Mouse (Mus musculus) lung, embryonic 15.5 days (tissue): ENCODE results near the gene Mrps10. TPM values are rescaled to one million over a fixed set of nuclear protein-coding genes. Genes with fewer than 3 reads are reported as not detected.
"Not testable (repeated sequence)": the region's sequence is repeated elsewhere in the genome, so short reads cannot be mapped to it uniquely, and the experiment has no call there.

ENCODE experiments used
- ATAC-seq: fragments of 200-750 bp; cut with Nextera tagmentation; 2 replicates; pipeline ENCODE4 v1.8.0; 2017; ENCODE audit warnings: moderate number of reproducible peaks, borderline replicate concordance; ENCODE audit not compliant: low FRiP score, low TSS enrichment; ENCODE audit errors: extremely low read depth
- H3K27ac ChIP-seq: fragments of 300-500 bp; sonication (generic); 2 replicates; pipeline ENCODE4 v1.5.1; 2015; ENCODE audit warnings: moderate library complexity, mild to moderate bottlenecking, inconsistent platforms
- H3K27me3 ChIP-seq: fragments of 300-500 bp; sonication (generic); 2 replicates; pipeline ENCODE4 v1.6.1; 2015; ENCODE audit warnings: inconsistent platforms
- H3K36me3 ChIP-seq: fragments of 300-500 bp; sonication (generic); 2 replicates; pipeline ENCODE4 v1.6.1; 2015; ENCODE audit warnings: inconsistent platforms
- H3K4me1 ChIP-seq: fragments of 300-500 bp; sonication (generic); 2 replicates; pipeline ENCODE4 v1.6.1; 2015; ENCODE audit warnings: inconsistent platforms
- H3K4me2 ChIP-seq: fragments of 300-500 bp; sonication (generic); 2 replicates; pipeline ENCODE4 v1.6.1; 2015; ENCODE audit warnings: inconsistent platforms, mild to moderate bottlenecking, moderate library complexity
- H3K4me3 ChIP-seq: fragments of 300-500 bp; sonication (generic); 2 replicates; pipeline ENCODE4 v1.5.1; 2015; ENCODE audit warnings: mild to moderate bottlenecking, inconsistent platforms
- H3K9ac ChIP-seq: fragments of 300-500 bp; sonication (generic); 2 replicates; pipeline ENCODE4 v1.6.1; 2015; ENCODE audit warnings: inconsistent platforms
- H3K9me3 ChIP-seq: fragments of 300-500 bp; sonication (generic); 2 replicates; pipeline ENCODE4 v1.6.1; 2016; ENCODE audit warnings: inconsistent platforms
- WGBS: fragments of 180-500 bp; shearing (Covaris S2); methylation state at CpG from one replicate; pipeline ENCODE4 v1.1.7; 2015; 5-methylcytosine and 5-hydroxymethylcytosine counted together
- polyA plus RNA-seq: library from polyadenylated mRNA; unstranded; fragments of >200 nt; fragmentation: Nextera tagmentation; extraction: Ambion mirVana; gene quantifications from 2 replicates; pipeline ENCODE4 v1.2.1, GENCODE M21; 2015

Gene Mrps10
- polyA plus RNA-seq: 78.2 and 79.2 TPM in 2 replicates

GRCm38 (mm10) chr17:47368401-47369086 lies at the start of gene Mrps10:
Gene Mrps10, plus strand, starts transcription at chr17:47368887.
- 0 out of 2 replicates have a peak within 1 kb of the TSS, but pooled peaks have one; percentile 12 for H3K27ac ChIP-seq
- WGBS: 3% methylated on average over 35 of the region's 35 CpGs
- H3K9ac ChIP-seq: peak within 1 kb of the TSS; percentile 43
- peaks cover 13% of the 10 kb centered on the region for H3K36me3 ChIP-seq
- peak within 1 kb of the TSS; percentile 82 for H3K4me3 ChIP-seq
- H3K9me3 ChIP-seq: no peaks in the 10 kb centered on the region
- 0 out of 2 replicates have a peak, but pooled peaks cover 5% of the 10 kb centered on the region for H3K27me3 ChIP-seq
- peak; percentile 86 for ATAC-seq
- peaks cover 8% of the 10 kb centered on the region; the same call in 1 of the 2 replicates for H3K4me1 ChIP-seq
- H3K4me2 ChIP-seq: peak within 1 kb of the TSS; percentile 75

- Histone ChIP-seq H3K9me3 (no peaks in the 10 kb centered on the region), H3K9ac (no peak overlapping the region), H3K27ac (no peak overlapping the region), H3K4me2 (no peak overlapping the region), H3K36me3 (peaks cover 49% of the 10 kb centered on the region), H3K4me3 (no peak overlapping the region), H3K4me1 (no peaks in the 10 kb centered on the region), H3K27me3 (no peaks in the 10 kb centered on the region)
- no peak for ATAC-seq
- WGBS: 73% methylated on average over 20 of the region's 20 CpGs
Observed at GRCm38 (mm10) chr17:47318972-47319625, 49.6 kb upstream of the Mrps10 start.

DNA sequence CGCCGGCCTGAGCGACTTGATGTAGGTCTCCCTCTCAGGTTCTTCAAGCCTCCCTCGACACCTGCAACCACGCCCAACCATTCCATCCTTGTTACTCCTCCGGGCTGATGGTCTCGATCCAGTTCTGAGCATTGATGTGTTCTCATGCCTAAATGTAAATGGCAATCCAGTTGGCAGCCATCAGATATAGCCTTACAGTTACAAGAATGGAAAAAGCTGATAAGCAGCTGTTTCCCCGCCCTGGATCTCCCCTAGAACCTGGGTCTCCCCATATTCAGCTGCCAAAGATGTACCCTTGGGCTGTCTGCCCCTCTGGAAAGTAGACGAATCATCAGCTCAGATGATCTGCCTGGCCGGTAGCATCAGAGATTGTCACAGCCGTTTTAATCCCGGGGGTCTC lies 48.9 kb upstream of the Mrps10 start:
- no peak for ATAC-seq
- H3K36me3 ChIP-seq: peaks cover 46% of the 10 kb centered on the region

GRCm38 (mm10) chr17:47322128-47322990 lies 46.3 kb upstream of the Mrps10 start:
- peaks cover 52% of the 10 kb centered on the region for H3K36me3 ChIP-seq
- no peaks in the 10 kb centered on the region for H3K9me3 ChIP-seq
- no peak overlapping the region for H3K4me2 ChIP-seq
- no peak overlapping the region for H3K4me3 ChIP-seq
- H3K27me3 ChIP-seq: no peaks in the 10 kb centered on the region
- WGBS: 78% methylated on average over 22 of the region's 22 CpGs
- ATAC-seq: 0 out of 2 replicates have a peak, but pooled peaks have one; percentile 27
- no peaks in the 10 kb centered on the region for H3K4me1 ChIP-seq
- no peak overlapping the region for H3K9ac ChIP-seq
- H3K27ac ChIP-seq: no peak overlapping the region

More for the DNA sequence above, 48.9 kb upstream of the Mrps10 start:
- Histone ChIP-seq H3K27me3 (no peaks in the 10 kb centered on the region), H3K9me3 (no peaks in the 10 kb centered on the region), H3K4me1 (no peaks in the 10 kb centered on the region), H3K27ac (no peak overlapping the region), H3K4me3 (no peak overlapping the region), H3K9ac (no peak overlapping the region), H3K4me2 (no peak overlapping the region)
- WGBS: 86% methylated on average over 12 of the region's 12 CpGs

DNA sequence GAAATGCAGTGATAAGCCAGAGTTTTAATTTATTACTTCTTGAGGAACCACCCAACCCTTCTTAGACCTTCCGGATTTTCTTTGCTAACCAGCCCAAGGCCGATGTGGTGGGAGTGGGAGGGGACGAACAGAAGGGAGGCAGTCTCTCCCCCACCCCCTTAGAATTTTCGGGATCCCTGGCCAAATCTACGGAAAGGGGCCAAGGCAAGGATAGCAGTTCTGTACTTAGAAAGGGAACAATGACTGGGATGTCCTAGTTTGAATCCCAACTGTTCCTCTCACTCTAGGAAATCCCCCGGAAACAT lies 45.7 kb upstream of the Mrps10 start:
- peaks cover 52% of the 10 kb centered on the region for H3K36me3 ChIP-seq
- no peak overlapping the region for H3K27ac ChIP-seq
- no peak overlapping the region for H3K9ac ChIP-seq
- no peaks in the 10 kb centered on the region for H3K9me3 ChIP-seq
- no peak for ATAC-seq
- H3K4me3 ChIP-seq: no peak overlapping the region
- H3K4me1 ChIP-seq: no peaks in the 10 kb centered on the region
- no peak overlapping the region for H3K4me2 ChIP-seq
- 74% methylated on average over 6 of the region's 6 CpGs for WGBS
- no peaks in the 10 kb centered on the region for H3K27me3 ChIP-seq

DNA sequence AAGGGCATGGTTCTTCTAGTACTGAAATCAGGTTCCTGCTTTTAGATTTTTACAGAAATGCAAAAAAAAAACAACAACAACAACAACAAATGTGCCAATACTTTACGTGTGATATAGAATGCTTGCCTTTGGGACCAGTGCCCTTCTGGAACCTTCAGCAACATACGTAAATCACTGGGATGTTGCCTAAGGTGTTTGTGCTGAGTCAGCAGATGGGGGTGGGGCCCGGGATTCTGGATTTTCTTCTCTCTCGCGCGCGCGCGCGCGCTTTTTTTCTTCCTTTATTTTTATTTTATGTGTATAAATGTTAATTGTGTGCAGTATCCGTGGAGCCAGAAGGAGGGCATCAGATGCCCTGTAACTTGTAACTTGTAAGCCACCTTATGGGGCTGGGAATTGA lies 41.1 kb upstream of the Mrps10 start:
- WGBS: 87% methylated on average over 12 of the region's 12 CpGs
- Histone ChIP-seq H3K27me3 (no peaks in the 10 kb centered on the region), H3K4me3 (no peak overlapping the region), H3K9me3 (no peaks in the 10 kb centered on the region), H3K4me2 (no peak overlapping the region), H3K36me3 (peaks cover 68% of the 10 kb centered on the region), H3K9ac (no peak overlapping the region), H3K27ac (no peak overlapping the region), H3K4me1 (0 out of 2 replicates have a peak, but pooled peaks cover 5% of the 10 kb centered on the region)
- no peak for ATAC-seq

- no peaks in the 10 kb centered on the region for H3K9me3 ChIP-seq
- 0 out of 2 replicates have a peak, but pooled peaks cover 5% of the 10 kb centered on the region for H3K4me1 ChIP-seq
- H3K4me3 ChIP-seq: no peak overlapping the region
- no peak overlapping the region for H3K4me2 ChIP-seq
- no peaks in the 10 kb centered on the region for H3K27me3 ChIP-seq
- ATAC-seq: no peak
- no peak overlapping the region for H3K9ac ChIP-seq
- peaks cover 68% of the 10 kb centered on the region for H3K36me3 ChIP-seq
- H3K27ac ChIP-seq: no peak overlapping the region
- WGBS: 53% methylated on average over 7 of the region's 7 CpGs
Observed at GRCm38 (mm10) chr17:47327969-47328368, 40.7 kb upstream of the Mrps10 start.

- no peaks in the 10 kb centered on the region for H3K27me3 ChIP-seq
- ATAC-seq: no peak
- WGBS: 59% methylated on average over 26 of the region's 26 CpGs
- no peak overlapping the region for H3K9ac ChIP-seq
- peaks cover 62% of the 10 kb centered on the region for H3K36me3 ChIP-seq
- H3K4me1 ChIP-seq: 0 out of 2 replicates have a peak, but pooled peaks cover 5% of the 10 kb centered on the region
- no peak overlapping the region for H3K27ac ChIP-seq
- H3K4me2 ChIP-seq: no peak overlapping the region
- no peaks in the 10 kb centered on the region for H3K9me3 ChIP-seq
- H3K4me3 ChIP-seq: no peak overlapping the region
Observed at GRCm38 (mm10) chr17:47328552-47329343, 39.9 kb upstream of the Mrps10 start.

DNA sequence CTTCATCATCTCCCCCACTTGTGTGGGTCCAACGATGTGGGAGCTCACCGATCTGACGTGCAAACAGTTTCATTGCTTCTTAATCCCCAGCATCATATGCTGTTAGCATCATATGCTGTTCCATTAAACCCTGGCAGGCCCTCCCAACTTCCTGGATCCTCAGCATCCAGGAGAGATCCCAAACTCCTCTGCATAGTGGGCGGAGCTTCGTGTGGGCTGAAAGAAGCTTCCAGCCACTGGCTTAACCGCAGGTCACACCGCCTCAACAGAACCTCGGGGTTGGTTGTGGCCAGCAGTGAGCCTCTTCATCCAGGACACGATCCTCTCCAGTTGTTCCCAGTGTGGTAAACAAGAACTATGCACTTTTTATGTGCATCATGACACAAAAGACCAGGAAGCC lies 38.1 kb upstream of the Mrps10 start:
- H3K36me3 ChIP-seq: peaks cover 56% of the 10 kb centered on the region
- no peak overlapping the region for H3K4me2 ChIP-seq
- no peaks in the 10 kb centered on the region for H3K9me3 ChIP-seq
- WGBS: 86% methylated on average over 9 of the region's 9 CpGs
- no peaks in the 10 kb centered on the region for H3K27me3 ChIP-seq
- H3K4me1 ChIP-seq: 0 out of 2 replicates have a peak, but pooled peaks cover 5% of the 10 kb centered on the region
- H3K9ac ChIP-seq: no peak overlapping the region
- H3K27ac ChIP-seq: no peak overlapping the region
- ATAC-seq: no peak
- no peak overlapping the region for H3K4me3 ChIP-seq

DNA sequence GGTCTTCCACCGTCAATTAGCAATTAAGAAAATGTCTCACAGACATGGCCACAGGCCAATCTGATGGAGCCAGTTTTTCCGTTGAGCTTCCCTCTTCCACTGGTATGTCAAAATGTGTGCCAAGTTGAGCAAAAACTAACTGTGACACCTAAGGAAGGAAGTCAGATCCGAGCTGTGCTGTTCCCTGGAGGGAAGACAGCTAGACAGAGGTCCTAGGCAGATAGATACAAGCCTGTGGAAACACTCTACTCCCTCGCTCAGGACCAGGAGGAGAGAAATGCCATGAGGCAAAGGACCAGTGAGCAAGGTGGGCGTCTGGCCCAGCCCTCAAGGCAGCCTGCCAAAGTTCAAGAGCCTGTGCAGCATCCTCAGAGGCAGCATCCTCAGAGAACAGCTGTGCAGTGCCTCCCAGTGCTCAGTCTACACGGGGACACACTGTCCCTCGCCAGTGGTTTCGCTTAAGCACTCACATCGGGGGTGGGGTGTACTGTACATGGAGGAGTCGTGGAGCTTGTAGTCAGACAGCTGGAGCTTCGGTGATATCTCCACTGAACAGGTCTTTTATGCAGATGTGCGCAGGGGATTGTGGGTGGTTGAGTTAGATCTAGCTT lies 36.6 kb upstream of the Mrps10 start:
- 62% methylated on average over 12 of the region's 12 CpGs for WGBS
- Histone ChIP-seq H3K27me3 (no peaks in the 10 kb centered on the region), H3K27ac (no peak overlapping the region), H3K9me3 (no peaks in the 10 kb centered on the region), H3K9ac (no peak overlapping the region), H3K36me3 (peaks cover 43% of the 10 kb centered on the region), H3K4me3 (no peak overlapping the region), H3K4me2 (no peak overlapping the region), H3K4me1 (0 out of 2 replicates have a peak, but pooled peaks cover 5% of the 10 kb centered on the region)
- peak; percentile 79 for ATAC-seq

DNA sequence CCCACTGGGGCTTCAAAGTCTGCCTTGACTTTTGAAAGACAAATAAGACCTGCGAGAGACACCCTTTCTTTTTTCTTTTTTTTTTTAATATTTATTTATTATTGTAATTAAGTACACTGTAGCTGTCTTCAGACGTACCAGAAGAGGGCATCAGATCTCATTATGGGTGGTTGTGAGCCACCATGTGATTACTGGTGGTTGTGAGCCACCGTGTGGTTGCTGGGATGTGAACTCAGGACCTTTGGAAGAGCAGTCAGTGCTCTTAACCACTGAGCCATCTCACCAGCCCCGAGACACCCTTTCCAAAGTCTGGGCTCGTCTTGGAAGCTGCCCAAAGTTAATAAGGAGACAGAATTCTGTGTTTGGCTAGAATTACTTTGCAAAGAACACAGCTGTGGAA lies 36.0 kb upstream of the Mrps10 start:
- not testable (repeated sequence) for H3K9me3 ChIP-seq, H3K9ac ChIP-seq, ATAC-seq, H3K4me2 ChIP-seq, H3K27me3 ChIP-seq, H3K4me1 ChIP-seq, H3K27ac ChIP-seq, H3K4me3 ChIP-seq
- WGBS: 48% methylated on average over 5 of the region's 5 CpGs
- H3K36me3 ChIP-seq: peaks cover 37% of the 10 kb centered on the region
